Mouse (Mus musculus): Measurements from ENCODE around the gene Pmepa1.

GRCm38 (mm10) chr2:173276859-173277258, 526 bp upstream of the Pmepa1 start:
- TF ChIP-seq GATA1 (IDR thresholded peaks at IDR 0.05; ENCODE audit: borderline replicate concordance, low read length), result no peak
- TF ChIP-seq FLI1 (IDR thresholded peaks at IDR 0.05; ENCODE audit: low read length), result no peak
